Mouse (Mus musculus) MEL (cell line): ENCODE data around the gene Sipa1l3. TPM values are rescaled to one million over a fixed set of nuclear protein-coding genes. Genes with fewer than 3 reads are reported as not detected.

Experiments
- DNase-seq: peaks from one replicate; pipeline ENCODE4 v3.0.0; 2011; ENCODE audit warnings: low read depth, low spot score
- H3K27ac ChIP-seq: 2 replicates; pipeline ENCODE4 v1.5.1; 2012; ENCODE audit warnings: low read depth, mild to moderate bottlenecking, control low read depth, low read length, moderate library complexity; ENCODE audit not compliant: control insufficient read depth
- H3K27me3 ChIP-seq, 2 experiments: fragments of 150-350 bp in 1 of 2; sonication (generic) in 1 of 2; 2 replicates each; pipeline ENCODE4 v1.6.1; 2012; ENCODE audit warnings: low read length in 2 of 2, mild to moderate bottlenecking in 2 of 2, improper control_type of control experiment in 1 of 2, moderate library complexity in 1 of 2; ENCODE audit not compliant: insufficient read depth in 2 of 2, control insufficient read depth in 1 of 2
- H3K36me3 ChIP-seq, 2 experiments: 2 replicates each; pipeline ENCODE4 v1.6.1; 2012 to 2014; ENCODE audit warnings: low read length in 2 of 2, improper control_type of control experiment in 1 of 2, inconsistent platforms in 1 of 2, mild to moderate bottlenecking in 1 of 2; ENCODE audit not compliant: insufficient read depth in 2 of 2, control insufficient read depth in 1 of 2
- H3K4me1 ChIP-seq, 2 experiments: fragments of 150-350 bp in 1 of 2; sonication (generic) in 1 of 2; 2 replicates each; pipeline ENCODE4 v1.6.1; 2012; ENCODE audit warnings: low read length in 2 of 2, improper control_type of control experiment in 1 of 2, mild to moderate bottlenecking in 1 of 2; ENCODE audit not compliant: insufficient read depth in 2 of 2, control insufficient read depth in 1 of 2
- H3K4me3 ChIP-seq, 2 experiments: fragments of 150-350 bp in 1 of 2; sonication (generic) in 1 of 2; 2 replicates each; pipeline ENCODE4 v1.5.1; 2012; ENCODE audit warnings: low read depth in 2 of 2, low read length in 2 of 2, mild to moderate bottlenecking in 2 of 2, moderate library complexity in 2 of 2, control low read depth in 1 of 2, improper control_type of control experiment in 1 of 2; ENCODE audit not compliant: control insufficient read depth in 1 of 2, insufficient read depth in 1 of 2
- H3K79me2 ChIP-seq: 2 replicates; pipeline ENCODE4 v1.6.1; 2012; ENCODE audit warnings: mild to moderate bottlenecking, low read length, moderate library complexity; ENCODE audit not compliant: control insufficient read depth, poor library complexity, insufficient read depth
- H3K9ac ChIP-seq: 2 replicates; pipeline ENCODE4 v1.6.1; 2012; ENCODE audit warnings: low read depth, mild to moderate bottlenecking, control low read depth, low read length, moderate library complexity; ENCODE audit not compliant: control insufficient read depth, poor library complexity, severe bottlenecking
- H3K9me3 ChIP-seq: fragments of 150-350 bp; sonication (generic); replicated peaks from 2 replicates; pipeline ENCODE4 v1.6.1; 2012; ENCODE audit warnings: mild to moderate bottlenecking, low read length, improper control_type of control experiment, moderate library complexity; ENCODE audit not compliant: insufficient read depth
- CHD1 ChIP-seq: IDR thresholded peaks from 2 replicates; pipeline ENCODE4 v1.6.1; 2012; ENCODE audit warnings: low read depth, mild to moderate bottlenecking, inconsistent platforms, low read length, improper control_type of control experiment
- CHD2 ChIP-seq: IDR thresholded peaks from 2 replicates; pipeline ENCODE4 v1.6.1; 2011; ENCODE audit warnings: low read length, improper control_type of control experiment
- E2F4 ChIP-seq: IDR thresholded peaks from 2 replicates; pipeline ENCODE4 v1.6.1; 2011; ENCODE audit warnings: low read depth, low read length, improper control_type of control experiment, borderline replicate concordance
- GATA1 ChIP-seq: IDR thresholded peaks from 2 replicates; pipeline ENCODE4 v1.6.1; 2011; ENCODE audit warnings: low read depth, low read length, improper control_type of control experiment
- HCFC1 ChIP-seq: IDR thresholded peaks from 2 replicates; pipeline ENCODE4 v1.6.1; 2012; ENCODE audit warnings: low read depth, mild to moderate bottlenecking, inconsistent platforms, low read length, improper control_type of control experiment, moderate library complexity
- KAT2A ChIP-seq: conservative IDR thresholded peaks from 2 replicates; pipeline ENCODE4 v1.6.1; 2012; ENCODE audit warnings: low read depth, low read length, improper control_type of control experiment, inconsistent platforms
- MAZ ChIP-seq: IDR thresholded peaks from 2 replicates; pipeline ENCODE4 v1.6.1; 2012; ENCODE audit warnings: low read depth, mild to moderate bottlenecking, inconsistent platforms, low read length, improper control_type of control experiment
- MYB ChIP-seq: IDR thresholded peaks from 2 replicates; pipeline ENCODE4 v1.6.1; 2011; ENCODE audit warnings: mild to moderate bottlenecking, low read depth, low read length, improper control_type of control experiment
- NELFE ChIP-seq: IDR thresholded peaks from 2 replicates; pipeline ENCODE4 v1.6.1; 2011; ENCODE audit warnings: low read depth, low read length, improper control_type of control experiment
- POLR2A ChIP-seq, 2 experiments: IDR thresholded peaks; 2 replicates each; pipeline ENCODE4 v1.6.1; 2011 to 2012; ENCODE audit warnings: low read length in 2 of 2, mild to moderate bottlenecking in 2 of 2, control low read depth in 1 of 2, improper control_type of control experiment in 1 of 2, low read depth in 1 of 2, moderate library complexity in 1 of 2; ENCODE audit not compliant: control insufficient read depth in 1 of 2, insufficient read depth in 1 of 2, poor library complexity in 1 of 2
- POLR2AphosphoS2 ChIP-seq: IDR thresholded peaks from 2 replicates; pipeline ENCODE4 v1.6.1; 2011; ENCODE audit warnings: low read length, improper control_type of control experiment
- POLR2AphosphoS5 ChIP-seq: IDR thresholded peaks from 2 replicates; pipeline ENCODE4 v1.6.1; 2012; ENCODE audit warnings: low read depth, borderline replicate concordance, mild to moderate bottlenecking, inconsistent platforms, low read length, moderate library complexity, mixed read lengths
- RCOR1 ChIP-seq: IDR thresholded peaks from 2 replicates; pipeline ENCODE4 v1.6.1; 2012; ENCODE audit warnings: low read depth, mild to moderate bottlenecking, inconsistent platforms, low read length, improper control_type of control experiment
- SMC3 ChIP-seq: IDR thresholded peaks from 2 replicates; pipeline ENCODE4 v1.6.1; 2011; ENCODE audit warnings: low read depth, low read length, improper control_type of control experiment
- TAL1 ChIP-seq: IDR thresholded peaks from 2 replicates; pipeline ENCODE4 v1.6.1; 2012; ENCODE audit warnings: mild to moderate bottlenecking, inconsistent platforms, low read length, moderate library complexity, mixed read lengths
- TCF12 ChIP-seq: IDR thresholded peaks from 2 replicates; pipeline ENCODE4 v1.6.1; 2014; ENCODE audit warnings: low read depth, mild to moderate bottlenecking, inconsistent platforms, low read length, improper control_type of control experiment, moderate library complexity
- ZC3H11A ChIP-seq: IDR thresholded peaks from 2 replicates; pipeline ENCODE4 v1.6.1; 2012; ENCODE audit warnings: low read depth, mild to moderate bottlenecking, inconsistent platforms, low read length, improper control_type of control experiment
- ZKSCAN1 ChIP-seq: IDR thresholded peaks from 2 replicates; pipeline ENCODE4 v1.6.1; 2012; ENCODE audit warnings: low read depth, mild to moderate bottlenecking, inconsistent platforms, low read length, improper control_type of control experiment, moderate library complexity
- ZMIZ1 ChIP-seq: IDR thresholded peaks from 2 replicates; pipeline ENCODE4 v1.6.1; 2012; ENCODE audit warnings: low read depth, mild to moderate bottlenecking, inconsistent platforms, low read length, improper control_type of control experiment, moderate library complexity
- polyA plus RNA-seq, 2 experiments: library from polyadenylated mRNA; stranded (reverse) in 1 of 2; unstranded in 1 of 2; fragments of >175 nt in 1 of 2; fragments of >200 nt in 1 of 2; gene quantifications; 2 replicates each; pipeline versions ENCODE4 v1.2.1 to v1.2.4; 2012; ENCODE audit warnings: low replicate concordance in 2 of 2, low read depth in 1 of 2; ENCODE audit not compliant: insufficient read length in 2 of 2, insufficient read depth in 1 of 2, missing spikeins in 1 of 2
- total RNA-seq: library from RNA; depleted of rRNA; stranded (reverse); fragments of 300-350 nt; gene quantifications from 2 replicates; pipeline ENCODE4 v1.2.3, GENCODE M21; 2012

Sipa1l3 gene
- total and polyA plus RNA-seq, 3 experiments, result 14.9 to 49.4 TPM; not detected in 1

- DNase-seq, result no peak
- Histone ChIP-seq H3K79me2 (no peaks in the 10 kb centered on the region), H3K4me1 (peaks cover 0 to 10% of the 10 kb centered on the region in 2 experiments; a peak in 3 of 4 replicates), H3K9me3 (no peaks in the 10 kb centered on the region), H3K27me3 (no peaks in the 10 kb centered on the region), H3K9ac (no peak overlapping the region), H3K27ac (no peak overlapping the region), H3K36me3 (peaks cover 0 to 4% of the 10 kb centered on the region in 2 experiments; a peak in 1 of 4 replicates), H3K4me3 (no peak overlapping the region)
- no peak for TF ChIP-seq TCF12
- TF ChIP-seq POLR2A (IDR thresholded peaks at IDR 0.05; ENCODE audit: control insufficient read depth in 1 of 2, insufficient read depth in 1 of 2, low read depth in 1 of 2, low read length in 2 of 2, poor library complexity in 1 of 2), result no peak
- TF ChIP-seq ZC3H11A, result no peak
- TF ChIP-seq ZKSCAN1, result no peak
- no peak for TF ChIP-seq TAL1
- TF ChIP-seq MYB, result no peak
- no peak for TF ChIP-seq POLR2AphosphoS2
- TF ChIP-seq POLR2AphosphoS5, result no peak
- TF ChIP-seq KAT2A, result no peak
- no peak for TF ChIP-seq MAZ
Observed at GRCm38 (mm10) chr7:29434313-29435035, 84.0 kb downstream of the Sipa1l3 start.

- H3K36me3 ChIP-seq, result peaks cover 0 to 4% of the 10 kb centered on the region in 2 experiments; a peak in 1 of 4 replicates
- no peaks in the 10 kb centered on the region for H3K79me2 ChIP-seq
- H3K27me3 ChIP-seq, result no peaks in the 10 kb centered on the region
- no peak overlapping the region for H3K27ac ChIP-seq
- no peak for DNase-seq
- TF ChIP-seq NELFE, result no peak
- H3K4me1 ChIP-seq, result peaks cover 0 to 13% of the 10 kb centered on the region in 2 experiments; a peak in 3 of 4 replicates
- no peak overlapping the region for H3K9ac ChIP-seq
- no peak overlapping the region for H3K4me3 ChIP-seq
- H3K9me3 ChIP-seq, result no peaks in the 10 kb centered on the region
Observed at GRCm38 (mm10) chr7:29433725-29434124, 84.7 kb downstream of the Sipa1l3 start.

GRCm38 (mm10) chr7:29432947-29433553 is 85.4 kb downstream of the Sipa1l3 start:
- H3K9me3 ChIP-seq, result no peaks in the 10 kb centered on the region
- no peaks in the 10 kb centered on the region for H3K27me3 ChIP-seq
- peaks cover 0 to 4% of the 10 kb centered on the region in 2 experiments; a peak in 1 of 4 replicates for H3K36me3 ChIP-seq
- H3K9ac ChIP-seq, result no peak overlapping the region
- H3K4me3 ChIP-seq, result no peak overlapping the region
- DNase-seq, result no peak
- no peaks in the 10 kb centered on the region for H3K79me2 ChIP-seq
- TF ChIP-seq HCFC1 (no peak), TAL1 (no peak), MAZ (no peak), POLR2AphosphoS5 (no peak), RCOR1 (no peak), CHD2 (no peak), NELFE (no peak), ZMIZ1 (no peak), CHD1 (no peak), GATA1 (no peak), E2F4 (no peak), SMC3 (no peak), ZKSCAN1 (no peak)
- TF ChIP-seq, all 39 proteins: peak for 0
- peaks cover 0 to 13% of the 10 kb centered on the region in 2 experiments; a peak in 3 of 4 replicates for H3K4me1 ChIP-seq
- H3K27ac ChIP-seq, result no peak overlapping the region
